Mouse (Mus musculus) cortical plate, adult 2 months (tissue): Measurements from ENCODE around the gene Pdgfd.

Experiments used
- CTCF ChIP-seq: fragments of 200-500 bp; IDR thresholded peaks from 2 replicates; pipeline ENCODE4 v1.5.1; 2011; ENCODE audit warnings: mild to moderate bottlenecking, control low read depth, low read length; ENCODE audit not compliant: insufficient read depth; ENCODE audit errors: extremely low read depth
- POLR2A ChIP-seq: fragments of 200-500 bp; IDR thresholded peaks from 2 replicates; pipeline ENCODE4 v1.6.1; 2011; ENCODE audit warnings: mild to moderate bottlenecking, low read length, control low read depth; ENCODE audit not compliant: insufficient read depth; ENCODE audit errors: extremely low read depth

DNA sequence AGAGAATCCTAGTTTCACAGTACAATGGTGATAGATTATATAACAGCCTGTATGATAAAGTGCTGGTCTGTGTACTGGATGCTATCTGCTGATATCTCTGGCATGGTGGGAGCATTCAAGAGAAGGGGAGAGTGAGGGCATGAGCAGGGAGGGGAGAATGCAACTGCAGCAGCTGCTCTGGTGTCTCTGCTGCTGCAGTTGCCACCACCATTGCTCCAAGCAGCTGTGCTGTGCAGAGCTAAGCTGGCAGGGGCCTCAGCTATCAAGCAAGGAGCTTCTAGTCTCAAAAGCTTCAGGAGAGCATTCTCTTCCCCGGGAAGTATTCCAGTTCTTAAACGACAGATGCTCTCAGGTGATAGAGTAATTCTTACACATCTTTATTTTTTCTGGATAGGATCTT lies 192.4 kb downstream of the Pdgfd start:
- TF ChIP-seq CTCF (no peak), POLR2A (no peak)
